Mouse (Mus musculus) kidney, postnatal 36 days (tissue): ENCODE measurements at regions not wholly inside any gene's neighbourhood (a gene's known extent, or its start where the extent isn't known, plus 50 kb on each side); places are given as distances from the start of the nearest gene placed in this dataset.

ENCODE experiments used
- DNase-seq, 2 experiments: peaks; one replicate each; pipeline ENCODE4 v3.0.0; 2021 to 2022; ENCODE audit warnings: mixed read lengths in 2 of 2

DNA sequence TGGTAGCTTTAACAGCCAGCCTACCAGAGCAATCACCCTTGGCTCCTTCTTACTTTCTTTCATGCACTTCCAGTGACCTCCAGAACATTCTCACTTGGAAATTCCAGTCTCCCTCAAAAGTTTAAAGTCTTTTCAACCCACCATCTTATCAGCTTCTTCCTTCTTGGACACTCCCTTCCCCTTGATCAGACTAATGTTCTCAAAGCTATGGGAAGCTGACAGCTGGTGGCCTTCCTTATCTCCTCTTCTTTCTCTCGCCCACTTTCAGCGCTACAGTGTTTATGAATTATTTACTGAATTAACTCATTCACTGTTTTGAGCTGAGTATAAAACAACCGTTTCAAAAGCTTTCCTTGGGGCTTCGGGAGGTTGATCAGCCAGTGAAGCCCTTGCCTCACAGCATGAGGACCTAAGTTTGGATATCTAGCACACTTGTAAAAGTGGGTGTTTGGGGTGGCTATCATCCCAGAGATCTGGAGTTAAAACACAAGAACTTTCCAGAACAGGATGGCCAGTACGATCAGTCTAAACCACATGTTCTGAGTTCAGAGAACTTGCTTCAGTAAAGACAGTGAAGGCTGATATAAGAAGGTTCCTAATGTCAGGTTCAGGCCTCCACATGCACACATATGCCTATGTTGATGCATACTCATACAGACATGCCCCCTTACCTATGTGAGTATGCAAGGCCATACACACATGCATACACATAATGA is 59.7 kb upstream of the Ikzf2 start:
- no peak for DNase-seq

DNA sequence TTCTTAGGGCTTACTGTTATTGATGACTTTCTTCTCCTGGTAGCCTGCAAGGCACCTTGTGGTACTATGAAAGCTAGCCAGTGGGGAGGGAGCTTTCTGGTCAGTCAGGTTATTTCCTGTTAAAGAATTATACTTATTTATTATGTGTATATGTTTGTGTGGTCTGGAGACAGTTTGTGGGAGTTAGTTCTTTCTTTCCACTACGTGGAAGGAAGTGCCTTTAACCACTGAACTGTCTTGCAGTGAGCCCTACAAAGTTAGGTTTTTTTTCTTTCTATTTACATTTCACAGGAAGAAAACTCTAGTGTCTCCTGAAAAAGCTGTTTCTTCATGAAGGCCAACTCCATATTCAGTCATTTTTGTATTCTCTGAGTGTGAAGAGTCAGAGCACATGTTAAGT is 65.7 kb upstream of the Ikzf2 start:
- DNase-seq = no peak

DNA sequence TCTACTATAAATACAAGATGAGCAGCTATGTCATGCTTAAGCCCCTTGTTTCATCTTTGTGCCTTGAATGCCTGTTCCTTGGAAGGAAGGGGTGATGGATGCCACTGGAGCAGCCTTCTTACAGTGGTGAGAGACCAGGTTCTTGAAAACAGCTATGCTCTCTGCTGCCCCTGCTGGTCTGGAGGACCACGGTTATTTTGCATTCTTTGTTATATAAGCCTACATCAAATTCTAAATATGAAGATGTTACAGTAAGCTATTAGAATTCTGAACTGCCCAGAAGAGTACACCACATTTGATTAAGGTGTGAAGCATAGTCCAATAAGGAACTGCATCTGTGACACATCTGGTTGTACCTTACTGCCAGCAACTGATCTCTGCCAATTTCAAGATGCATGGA is 69.1 kb upstream of the Spag16 start:
- DNase-seq = no peak

DNA sequence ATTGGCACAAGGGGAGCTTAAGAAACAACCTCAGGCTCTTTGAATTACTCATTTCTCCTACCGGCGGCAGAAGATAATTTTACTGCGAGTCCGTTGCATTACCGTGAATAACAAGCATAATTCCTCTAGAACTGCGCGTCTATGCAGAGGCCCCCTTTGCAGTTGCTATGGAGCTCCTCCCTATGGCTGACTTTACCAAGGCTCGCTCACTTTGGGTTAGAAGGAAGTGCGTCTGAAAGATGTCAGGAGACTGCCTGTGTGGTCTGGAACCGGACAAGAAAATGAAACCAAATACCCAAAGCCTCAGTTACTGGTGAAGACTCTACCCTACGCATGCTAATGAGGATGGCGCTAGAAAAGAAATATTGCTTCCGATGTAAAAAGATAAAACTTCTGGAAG is 67.2 kb upstream of the Spag16 start:
- DNase-seq = no peak

DNA sequence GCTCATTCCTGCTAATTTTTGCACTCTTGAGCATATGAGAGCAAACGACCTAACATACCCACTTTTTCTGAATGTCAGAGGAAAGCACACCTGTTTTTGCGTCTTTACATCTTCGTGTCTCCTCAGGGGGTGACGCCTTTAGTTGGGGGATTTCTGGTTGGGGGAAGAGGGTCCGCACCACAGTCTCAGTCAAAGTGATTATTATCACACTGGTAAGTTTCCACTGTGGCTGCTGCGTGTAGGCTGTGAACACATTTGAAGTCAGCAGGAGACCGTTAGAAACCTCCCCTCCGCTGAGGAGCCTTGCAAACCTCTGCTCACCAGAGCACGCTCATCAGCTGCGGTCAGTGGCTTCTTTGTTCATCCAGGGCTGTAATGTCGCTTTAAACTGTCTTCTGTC is 58.1 kb upstream of the Spag16 start:
- DNase-seq = no peak

DNA sequence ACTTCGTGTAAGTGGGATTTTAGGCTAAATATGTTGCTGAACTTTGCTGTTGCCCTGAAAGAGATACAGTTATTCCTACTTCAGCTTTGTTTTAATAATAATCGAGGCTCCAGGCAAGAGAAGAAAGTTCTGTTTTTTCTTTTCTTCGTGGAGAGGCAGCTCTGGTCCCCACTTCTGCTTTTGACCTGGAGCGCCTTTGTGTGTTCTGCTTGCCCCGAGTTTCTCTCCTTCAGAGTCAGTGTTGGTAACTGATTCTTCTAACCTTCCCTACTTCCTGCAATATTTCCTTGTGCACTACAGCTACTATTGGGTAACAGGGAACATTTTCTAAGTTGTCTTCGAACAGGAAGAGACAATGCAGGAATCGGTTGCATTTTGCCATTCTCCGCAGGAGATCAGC is 56.6 kb upstream of the Spag16 start:
- DNase-seq = no peak

DNA sequence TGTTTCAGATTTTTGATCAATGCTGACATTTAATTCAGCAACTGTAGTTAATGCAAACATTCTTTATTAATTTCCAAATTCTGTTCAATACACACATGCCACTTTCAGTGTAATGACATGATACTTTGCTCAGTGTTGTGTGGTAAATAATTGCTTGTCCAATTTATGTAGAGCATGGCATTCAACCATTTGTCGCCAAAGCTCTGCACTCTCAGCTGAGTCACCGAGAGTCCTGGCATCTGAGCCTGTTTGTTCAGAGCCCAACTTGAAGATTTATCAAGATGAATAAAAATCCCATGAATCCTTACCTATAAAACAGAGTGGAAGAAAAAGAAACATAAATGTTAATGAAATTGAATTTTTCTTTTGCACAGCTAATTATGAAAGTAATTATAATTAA is 55.3 kb upstream of the Spag16 start:
- no peak for DNase-seq

DNA sequence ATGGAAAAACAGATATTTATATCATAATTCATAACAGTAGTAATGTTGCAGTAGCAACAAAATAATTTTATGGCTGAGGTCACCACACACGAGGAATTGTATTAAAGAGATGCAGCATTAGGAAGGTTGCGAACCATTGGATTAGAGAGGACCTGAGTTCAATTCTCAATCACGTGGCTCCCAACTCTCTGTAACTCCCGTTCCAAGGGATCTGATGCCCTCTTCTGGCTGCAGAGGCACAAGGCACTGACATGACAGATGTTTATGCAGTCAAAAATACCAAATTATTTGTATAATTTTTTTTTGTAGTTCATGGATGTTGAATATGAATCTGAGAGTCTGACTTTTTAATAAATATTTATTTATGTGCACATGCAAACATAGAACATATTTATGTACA is 51.2 kb upstream of the Spag16 start:
- DNase-seq = peak in 1 of 2 experiments; percentile 20
